Mouse (Mus musculus) G1E (cell line): ENCODE measurements around the gene Insl3. TPM values are rescaled to one million over a fixed set of nuclear protein-coding genes. Genes with fewer than 3 reads are reported as not detected.

Experiments used
- ATAC-seq: 2 replicates; pipeline ENCODE4 v1.8.0; 2016; ENCODE audit warnings: mild to moderate bottlenecking; ENCODE audit not compliant: insufficient number of reproducible peaks, poor library complexity, low FRiP score, severe bottlenecking; ENCODE audit errors: extremely low read depth
- DNase-seq: peaks from one replicate; pipeline ENCODE4 v3.0.0; 2012; ENCODE audit warnings: low spot score
- H3K27me3 ChIP-seq: 2 replicates; pipeline ENCODE4 v1.6.1; 2012; ENCODE audit warnings: mild to moderate bottlenecking, low read length, inconsistent platforms; ENCODE audit not compliant: insufficient read depth
- H3K36me3 ChIP-seq: replicated peaks from 2 replicates; pipeline ENCODE3; 2012; ENCODE audit warnings: mild to moderate bottlenecking, inconsistent platforms
- H3K4me1 ChIP-seq: 2 replicates; pipeline ENCODE4 v1.6.1; 2012; ENCODE audit warnings: low read depth, low read length, inconsistent platforms, mixed read lengths; ENCODE audit not compliant: insufficient read depth
- H3K4me3 ChIP-seq: 2 replicates; pipeline ENCODE4 v1.5.1; 2012; ENCODE audit warnings: low read depth, mild to moderate bottlenecking, inconsistent platforms, low read length, moderate library complexity, mixed read lengths
- H3K9me3 ChIP-seq: replicated peaks from 2 replicates; pipeline ENCODE4 v1.6.1; 2012; ENCODE audit warnings: inconsistent platforms
- CTCF ChIP-seq: IDR thresholded peaks from 2 replicates; pipeline ENCODE4 v1.5.1; 2012; ENCODE audit warnings: low read depth, low read length, inconsistent platforms, mixed read lengths
- GATA1 ChIP-seq: IDR thresholded peaks from 2 replicates; pipeline ENCODE4 v1.6.1; 2012; ENCODE audit warnings: borderline replicate concordance, low read length, inconsistent platforms, mixed read lengths
- GATA2 ChIP-seq: IDR thresholded peaks from 2 replicates; pipeline ENCODE4 v1.6.1; 2012; ENCODE audit warnings: low read depth, low read length, inconsistent platforms, borderline replicate concordance
- POLR2AphosphoS5 ChIP-seq: IDR thresholded peaks from 2 replicates; pipeline ENCODE4 v1.6.1; 2012; ENCODE audit warnings: low read depth, low read length, inconsistent platforms; ENCODE audit not compliant: insufficient replicate concordance
- TAL1 ChIP-seq: conservative IDR thresholded peaks from 2 replicates; pipeline ENCODE4 v1.6.1; 2012; ENCODE audit warnings: low read depth, low read length, inconsistent platforms, mixed read lengths
- polyA plus RNA-seq: library from polyadenylated mRNA; stranded (reverse); fragments of >175 nt; gene quantifications from 2 replicates; pipeline ENCODE4 v1.2.3, GENCODE M21; 2012
- total RNA-seq, 2 experiments: library from RNA; stranded (forward) in 1 of 2; stranded (reverse) in 1 of 2; fragments of 200-1000 nt in 1 of 2; fragments of >200 nt in 1 of 2; fragmentation: Nextera tagmentation in 1 of 2; gene quantifications; 2 replicates each; pipeline ENCODE4 v1.2.3; 2014 to 2017

The Insl3 gene
- total and polyA plus RNA-seq, 3 experiments: 2.7 to 35.3 (median 3.4) TPM

- Histone ChIP-seq H3K9me3 (no peaks in the 10 kb centered on the region), H3K27me3 (peaks cover 60% of the 10 kb centered on the region), H3K4me3 (no peak overlapping the region), H3K36me3 (peaks cover 5% of the 10 kb centered on the region), H3K4me1 (peaks cover 25% of the 10 kb centered on the region)
- TF ChIP-seq POLR2AphosphoS5 (no peak), CTCF (no peak), GATA1 (no peak), GATA2 (no peak), TAL1 (no peak)
- ATAC-seq (no peak), DNase-seq (no peak)
Observed at GRCm38 (mm10) chr8:71659751-71660150, 29.3 kb upstream of the Insl3 start.

GRCm38 (mm10) chr8:71660325-71661120 lies 28.5 kb upstream of the Insl3 start:
- H3K4me3 ChIP-seq: no peak overlapping the region; the same call in 1 of the 2 replicates
- H3K27me3 ChIP-seq: peaks cover 55% of the 10 kb centered on the region
- H3K9me3 ChIP-seq: no peaks in the 10 kb centered on the region
- H3K4me1 ChIP-seq: peaks cover 27% of the 10 kb centered on the region
- peak; percentile 70 for DNase-seq
- H3K36me3 ChIP-seq: peaks cover 5% of the 10 kb centered on the region
- no peak for ATAC-seq
- TF ChIP-seq POLR2AphosphoS5 (no peak), GATA2 (no peak), CTCF (peak; percentile 73), GATA1 (no peak), TAL1 (no peak)

- Histone ChIP-seq H3K36me3 (peaks cover 5% of the 10 kb centered on the region), H3K4me1 (peaks cover 56% of the 10 kb centered on the region), H3K9me3 (no peaks in the 10 kb centered on the region), H3K27me3 (peaks cover 59% of the 10 kb centered on the region), H3K4me3 (peak overlapping the region; percentile 70)
- ATAC-seq (peak; percentile 66), DNase-seq (peak; percentile 75)
- TF ChIP-seq TAL1 (no peak), GATA1 (no peak), CTCF (no peak), POLR2AphosphoS5 (no peak), GATA2 (no peak)
Observed at GRCm38 (mm10) chr8:71665331-71666130, 23.5 kb upstream of the Insl3 start.

GRCm38 (mm10) chr8:71666855-71667254 lies 22.2 kb upstream of the Insl3 start:
- peaks cover 66% of the 10 kb centered on the region for H3K4me1 ChIP-seq
- peaks cover 5% of the 10 kb centered on the region for H3K36me3 ChIP-seq
- no peaks in the 10 kb centered on the region for H3K9me3 ChIP-seq
- DNase-seq (no peak), ATAC-seq (no peak)
- peaks cover 62% of the 10 kb centered on the region for H3K27me3 ChIP-seq
- H3K4me3 ChIP-seq: no peak overlapping the region; the same call in 1 of the 2 replicates
- TF ChIP-seq POLR2AphosphoS5 (no peak), CTCF (no peak), GATA2 (no peak), TAL1 (no peak), GATA1 (no peak)

- Histone ChIP-seq H3K27me3 (peaks cover 58% of the 10 kb centered on the region), H3K4me3 (peak overlapping the region; percentile 48; the same call in 1 of the 2 replicates), H3K9me3 (no peaks in the 10 kb centered on the region), H3K4me1 (peaks cover 70% of the 10 kb centered on the region), H3K36me3 (peaks cover 4% of the 10 kb centered on the region)
- no peak for ATAC-seq
- DNase-seq: no peak
- TF ChIP-seq GATA2 (no peak), GATA1 (no peak), POLR2AphosphoS5 (no peak), TAL1 (no peak), CTCF (no peak)
Observed at GRCm38 (mm10) chr8:71667256-71667655, 21.8 kb upstream of the Insl3 start.

- 0 out of 2 replicates have a peak, but pooled peaks have one; percentile 16 for ATAC-seq
- peak overlapping the region; percentile 69 for H3K4me3 ChIP-seq
- no peaks in the 10 kb centered on the region for H3K36me3 ChIP-seq
- peaks cover 77% of the 10 kb centered on the region for H3K4me1 ChIP-seq
- peak; percentile 53 for DNase-seq
- TF ChIP-seq GATA2 (no peak), CTCF (no peak), TAL1 (no peak), GATA1 (no peak), POLR2AphosphoS5 (no peak)
- H3K27me3 ChIP-seq: peaks cover 49% of the 10 kb centered on the region
- no peaks in the 10 kb centered on the region for H3K9me3 ChIP-seq
Observed at GRCm38 (mm10) chr8:71668220-71668975, 20.6 kb upstream of the Insl3 start.
